ENCODE assay signal across 18 mouse cellular contexts in the genomic region with DNA sequence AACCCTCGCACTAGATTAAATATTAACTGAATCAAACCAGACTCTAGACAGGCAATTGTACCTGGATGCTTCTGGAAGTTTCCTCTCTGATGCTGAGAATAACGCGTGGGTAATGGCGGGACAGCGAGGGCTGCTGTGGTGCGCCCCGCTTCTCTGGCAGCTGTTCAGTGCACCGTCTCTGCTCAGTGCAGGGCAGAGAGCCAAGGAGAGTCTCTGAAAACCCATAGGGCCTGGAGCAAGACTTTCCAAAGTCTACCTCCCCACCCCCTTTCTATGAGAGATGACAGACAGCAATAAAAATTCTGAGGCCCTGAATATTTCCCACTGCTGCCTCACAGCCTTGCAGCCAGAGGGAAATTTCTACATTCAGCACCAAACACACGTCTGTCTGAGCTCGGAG.
A peak's percentile ranks its signal among the peaks of the same experiment; 100 is the strongest.
DNase-seq lines count a peak whose midpoint lies in the region; ATAC-seq lines count a peak whose summit lies in the region.
"Had no signal": no experiment of that assay in that cellular context is flagged by ENCODE, and none has a peak within 500 bp of the region (broad histone marks: within the 10 kb centered on the region; RNA-seq: fewer than 3 reads in every experiment).

No protein-coding gene starts in this region.

- intact Hi-C loops in heart, postnatal 10 days (cut with DNase I), result loop anchor here (5.0 kb wide), 1 partner anchor 37 kb away; no protein-coding TSS in a partner anchor

- no peaks in the 10 kb centered on the region for H3K9me3 ChIP-seq in heart, embryonic 10.5 days
- H3K9me3 ChIP-seq: embryonic facial prominence, embryonic 12.5 days; stomach, embryonic 15.5 days had no signal

- peak; percentile 15; the same call in 1 of the 2 replicates for ATAC-seq in frontal cortex, adult (ENCODE audit: low TSS enrichment)
- no peak for ATAC-seq in megakaryocyte progenitor cell, adult 5-6 weeks (replicated peaks; ENCODE audit: poor library complexity)
- ATAC-seq: midbrain, embryonic 16.5 days had no signal

- 0 out of 2 replicates have a peak, but pooled peaks cover 5% of the 10 kb centered on the region for H3K27me3 ChIP-seq in heart, embryonic 10.5 days (ENCODE audit: insufficient read depth, poor library complexity, severe bottlenecking)
- H3K27me3 ChIP-seq: embryonic facial prominence, embryonic 12.5 days; stomach, embryonic 15.5 days had no signal

- no peak for DNase-seq in frontal cortex, postnatal 14 days (ENCODE audit: low spot score in 2 of 2)
- DNase-seq in heart, postnatal 10 days, result peak; percentile 32 to 36
- DNase-seq in heart, embryonic 10.5 days (ENCODE audit: low spot score), result no peak
- DNase-seq in heart, postnatal 4 days, result peak; percentile 37
- DNase-seq in kidney, postnatal 14 days, result peak; percentile 56
- DNase-seq in retina, embryonic 14.5 days (ENCODE audit: low spot score), result no peak
- DNase-seq: adrenal gland, adult 8-10 months; cerebellum, adult 2 months; gastrocnemius, postnatal 25 days; lung, postnatal 14 days; thymus, adult 2 months had no signal

- no peak overlapping the region for H3K27ac ChIP-seq in heart, embryonic 10.5 days
- H3K27ac ChIP-seq: embryonic facial prominence, embryonic 12.5 days; layer of hippocampus, adult 2 months; liver, embryonic 14.5 days; stomach, embryonic 15.5 days had no signal

- no peak overlapping the region for H3K4me3 ChIP-seq in heart, embryonic 10.5 days
- H3K4me3 ChIP-seq: embryonic facial prominence, embryonic 12.5 days; layer of hippocampus, adult 2 months; stomach, embryonic 15.5 days had no signal

- H3K36me3 ChIP-seq in heart, embryonic 10.5 days, result no peaks in the 10 kb centered on the region
- H3K36me3 ChIP-seq: embryonic facial prominence, embryonic 12.5 days; stomach, embryonic 15.5 days had no signal

- 0 out of 2 replicates have a peak, but pooled peaks cover 4% of the 10 kb centered on the region for H3K4me1 ChIP-seq in heart, embryonic 10.5 days
- H3K4me1 ChIP-seq: embryonic facial prominence, embryonic 12.5 days; stomach, embryonic 15.5 days had no signal

- 85% methylated on average over 10 of the region's 10 CpGs for WGBS in heart, embryonic 10.5 days

Comparison
In these comparisons a context has a peak if more than half of its experiments do, and no peak if none do; other contexts are left out.
1. DNase-seq: peak in heart, postnatal 10 days (2 of 2), heart, postnatal 4 days (single experiment) and kidney, postnatal 14 days (single experiment); none in frontal cortex, postnatal 14 days (0 of 2), heart, embryonic 10.5 days (single experiment) and retina, embryonic 14.5 days (single experiment).